ENCODE assay signal across 9 mouse cellular contexts in genomic region chr2:32714117-32714986, GRCm38 (mm10). TPM values are rescaled to one million over a fixed set of nuclear protein-coding genes. Genes with fewer than 3 reads are reported as not detected.
DNase-seq lines count a peak whose midpoint lies in the region; ATAC-seq lines count a peak whose summit lies in the region.
"Had no signal": no experiment of that assay in that cellular context is flagged by ENCODE, and none has a peak within 500 bp of the region (broad histone marks: within the 10 kb centered on the region; RNA-seq: fewer than 3 reads in every experiment).

No protein-coding gene starts in this region.

- ATAC-seq in megakaryocyte, adult 5-6 weeks (ENCODE audit: poor library complexity, severe bottlenecking): no peak; the same call in 1 of the 2 replicates
- ATAC-seq in hindbrain, embryonic 15.5 days (ENCODE audit: low FRiP score, low read depth): no peak
- ATAC-seq in neural tube, embryonic 13.5 days (ENCODE audit: low read depth): no peak

- H3K9ac ChIP-seq in hindbrain, embryonic 15.5 days: peak overlapping the region; percentile 97
- H3K9ac ChIP-seq in neural tube, embryonic 13.5 days: peak overlapping the region; percentile 89

- no peaks in the 10 kb centered on the region for H3K27me3 ChIP-seq in megakaryocyte, embryonic 14.5 days (replicated peaks)
- H3K27me3 ChIP-seq in hindbrain, embryonic 15.5 days: no peaks in the 10 kb centered on the region
- no peaks in the 10 kb centered on the region for H3K27me3 ChIP-seq in neural tube, embryonic 13.5 days

- H3K4me3 ChIP-seq in megakaryocyte, embryonic 14.5 days (replicated peaks): peak overlapping the region; percentile 97
- peak overlapping the region; percentile 86; the same call in 1 of the 2 replicates for H3K4me3 ChIP-seq in hindbrain, embryonic 15.5 days
- peak overlapping the region; percentile 98 for H3K4me3 ChIP-seq in neural tube, embryonic 13.5 days

- WGBS in hindbrain, embryonic 15.5 days: 63% methylated on average over 11 of the region's 11 CpGs
- WGBS in neural tube, embryonic 13.5 days: 65% methylated on average over 11 of the region's 11 CpGs

- intact Hi-C loops in left cerebral cortex, postnatal 4 days (cut with DNase I): loop anchor here (5.0 kb wide), 1 partner anchor 133 kb away; the partner anchor contains the start of gene Stxbp1
- intact Hi-C loops in left cerebral cortex, postnatal 36 days (cut with DNase I): loop anchor here (5.0 kb wide), 1 partner anchor 143 kb away; no protein-coding TSS in a partner anchor

- peak; percentile 69 for DNase-seq in cerebellum, adult 11-12 months
- no peak for DNase-seq in cerebellum, postnatal 4 days (ENCODE audit: low spot score in 2 of 2)
- no peak for DNase-seq in left cerebral cortex, postnatal 4 days
- no peak for DNase-seq in left cerebral cortex, postnatal 36 days (ENCODE audit: low spot score in 2 of 2)

- peaks cover 31% of the 10 kb centered on the region for H3K36me3 ChIP-seq in megakaryocyte, embryonic 14.5 days (replicated peaks; ENCODE audit: low read length)
- peaks cover 9% of the 10 kb centered on the region for H3K36me3 ChIP-seq in hindbrain, embryonic 15.5 days
- H3K36me3 ChIP-seq in neural tube, embryonic 13.5 days: peaks cover 16% of the 10 kb centered on the region

- peak overlapping the region; percentile 100 for H3K27ac ChIP-seq in hindbrain, embryonic 15.5 days (replicated peaks)
- H3K27ac ChIP-seq in neural tube, embryonic 13.5 days (replicated peaks): peak overlapping the region; percentile 99

- peaks cover 5% of the 10 kb centered on the region; the same call in 1 of the 2 replicates for H3K9me3 ChIP-seq in megakaryocyte, embryonic 14.5 days
- H3K9me3 ChIP-seq in hindbrain, embryonic 15.5 days: no peaks in the 10 kb centered on the region
- H3K9me3 ChIP-seq in neural tube, embryonic 13.5 days: no peaks in the 10 kb centered on the region

- peak overlapping the region; percentile 85 for H3K4me2 ChIP-seq in hindbrain, embryonic 15.5 days
- H3K4me2 ChIP-seq in neural tube, embryonic 13.5 days: peak overlapping the region; percentile 97

- H3K4me1 ChIP-seq in megakaryocyte, embryonic 14.5 days: peaks cover 74% of the 10 kb centered on the region
- peaks cover 36% of the 10 kb centered on the region for H3K4me1 ChIP-seq in hindbrain, embryonic 15.5 days (replicated peaks)
- H3K4me1 ChIP-seq in neural tube, embryonic 13.5 days (replicated peaks): peaks cover 36% of the 10 kb centered on the region

RNA-seq across cellular contexts. Expression of gene Cdk9, which starts 1.5 kb away (rescaled TPM):
- polyA plus RNA-seq in megakaryocyte, embryonic 14.5 days (2012; ENCODE audit: insufficient read depth, low replicate concordance): 148 and 403 TPM in 2 replicates
- 82.1 and 84.4 TPM in 2 replicates for total RNA-seq in megakaryocyte, adult 5-6 weeks (2015)
- 73.9 and 79.2 TPM in 2 replicates for total RNA-seq in megakaryocyte, adult 5-6 weeks (2017)
- 69.0 and 73.4 TPM in 2 replicates for polyA plus RNA-seq in hindbrain, embryonic 15.5 days (2015; fragmentation: Nextera tagmentation; extraction: Ambion mirVana)
- polyA plus RNA-seq in neural tube, embryonic 13.5 days (2015; fragmentation: Nextera tagmentation; extraction: Ambion mirVana): 72.2 and 74.6 TPM in 2 replicates
- 10 to 100 TPM; 87.8 to 88.0 TPM for total RNA-seq in left cerebral cortex, postnatal 4 days (2021)
- 100 to 1,000 TPM; 105 to 117 TPM for total RNA-seq in left cerebral cortex, postnatal 36 days (2021)

RNA-seq across cellular contexts. Expression of gene Sh2d3c, which starts 6.5 kb away (rescaled TPM):
- polyA plus RNA-seq in megakaryocyte, embryonic 14.5 days (2012; ENCODE audit: insufficient read depth, low replicate concordance): 13.4 and 21.1 TPM in 2 replicates
- total RNA-seq in megakaryocyte, adult 5-6 weeks (2015): 49.8 and 56.2 TPM in 2 replicates
- 30.1 and 38.2 TPM in 2 replicates for total RNA-seq in megakaryocyte, adult 5-6 weeks (2017)
- 50.1 and 53.3 TPM in 2 replicates for polyA plus RNA-seq in hindbrain, embryonic 15.5 days (2015; fragmentation: Nextera tagmentation; extraction: Ambion mirVana)
- 42.5 and 51.4 TPM in 2 replicates for polyA plus RNA-seq in neural tube, embryonic 13.5 days (2015; fragmentation: Nextera tagmentation; extraction: Ambion mirVana)
- total RNA-seq in left cerebral cortex, postnatal 4 days (2021): 10 to 100 TPM; 33.1 to 37.2 TPM
- total RNA-seq in left cerebral cortex, postnatal 36 days (2021): 10 to 100 TPM; 33.3 to 45.8 TPM

RNA-seq across cellular contexts. Expression of gene Fpgs, which starts 10.4 kb away (rescaled TPM):
- 39.7 and 57.5 TPM in 2 replicates for polyA plus RNA-seq in megakaryocyte, embryonic 14.5 days (2012; ENCODE audit: insufficient read depth, low replicate concordance)
- total RNA-seq in megakaryocyte, adult 5-6 weeks (2015): 0.91 and 4.6 TPM in 2 replicates
- 2.6 and 3.0 TPM in 2 replicates for total RNA-seq in megakaryocyte, adult 5-6 weeks (2017)
- 20.4 and 22.7 TPM in 2 replicates for polyA plus RNA-seq in hindbrain, embryonic 15.5 days (2015; fragmentation: Nextera tagmentation; extraction: Ambion mirVana)
- 14.3 and 14.7 TPM in 2 replicates for polyA plus RNA-seq in neural tube, embryonic 13.5 days (2015; fragmentation: Nextera tagmentation; extraction: Ambion mirVana)
- 10 to 100 TPM; 26.3 to 30.0 TPM for total RNA-seq in left cerebral cortex, postnatal 4 days (2021)
- total RNA-seq in left cerebral cortex, postnatal 36 days (2021): 10 to 100 TPM in 1 of 2 experiments, 1 to 10 TPM in 1; 6.0 to 10.5 TPM

RNA-seq across cellular contexts. Expression of gene 6330409D20Rik, which starts 26.5 kb away (rescaled TPM):
- polyA plus RNA-seq in megakaryocyte, embryonic 14.5 days (2012; ENCODE audit: insufficient read depth, low replicate concordance): 3.0 TPM in 1 of 2 replicates, not detected in the other
- not detected in 2 replicates for total RNA-seq in megakaryocyte, adult 5-6 weeks (2015)
- not detected in 2 replicates for total RNA-seq in megakaryocyte, adult 5-6 weeks (2017)
- 3.4 and 3.5 TPM in 2 replicates for polyA plus RNA-seq in hindbrain, embryonic 15.5 days (2015; fragmentation: Nextera tagmentation; extraction: Ambion mirVana)
- polyA plus RNA-seq in neural tube, embryonic 13.5 days (2015; fragmentation: Nextera tagmentation; extraction: Ambion mirVana): 3.2 and 4.0 TPM in 2 replicates
- total RNA-seq in left cerebral cortex, postnatal 4 days (2021): 1 to 10 TPM; 3.0 to 3.2 TPM
- 1 to 10 TPM; 2.5 to 3.2 TPM for total RNA-seq in left cerebral cortex, postnatal 36 days (2021)
- polyA plus RNA-seq: gonadal fat pad, adult 2 months had no signal

RNA-seq across cellular contexts. Expression of gene Tor2a, which starts 42.7 kb away (rescaled TPM):
- 30.1 and 93.0 TPM in 2 replicates for polyA plus RNA-seq in megakaryocyte, embryonic 14.5 days (2012; ENCODE audit: insufficient read depth, low replicate concordance)
- total RNA-seq in megakaryocyte, adult 5-6 weeks (2015): 19.0 and 24.2 TPM in 2 replicates
- total RNA-seq in megakaryocyte, adult 5-6 weeks (2017): 17.7 and 17.8 TPM in 2 replicates
- 50.3 and 53.3 TPM in 2 replicates for polyA plus RNA-seq in hindbrain, embryonic 15.5 days (2015; fragmentation: Nextera tagmentation; extraction: Ambion mirVana)
- polyA plus RNA-seq in neural tube, embryonic 13.5 days (2015; fragmentation: Nextera tagmentation; extraction: Ambion mirVana): 53.2 and 55.8 TPM in 2 replicates
- 10 to 100 TPM; 29.3 to 30.5 TPM for total RNA-seq in left cerebral cortex, postnatal 4 days (2021)
- 10 to 100 TPM; 27.8 to 29.9 TPM for total RNA-seq in left cerebral cortex, postnatal 36 days (2021)
